Mouse (Mus musculus) lung, embryonic 15.5 days (tissue): ENCODE measurements around the gene Ing1. TPM values are rescaled to one million over a fixed set of nuclear protein-coding genes. Genes with fewer than 3 reads are reported as not detected.
"Not testable (repeated sequence)": the region's sequence is repeated elsewhere in the genome, so short reads cannot be mapped to it uniquely, and the experiment has no call there.

Source experiments
- ATAC-seq: fragments of 200-750 bp; cut with Nextera tagmentation; 2 replicates; pipeline ENCODE4 v1.8.0; 2017; ENCODE audit warnings: moderate number of reproducible peaks, borderline replicate concordance; ENCODE audit not compliant: low FRiP score, low TSS enrichment; ENCODE audit errors: extremely low read depth
- H3K27ac ChIP-seq: fragments of 300-500 bp; sonication (generic); 2 replicates; pipeline ENCODE4 v1.5.1; 2015; ENCODE audit warnings: moderate library complexity, mild to moderate bottlenecking, inconsistent platforms
- H3K27me3 ChIP-seq: fragments of 300-500 bp; sonication (generic); 2 replicates; pipeline ENCODE4 v1.6.1; 2015; ENCODE audit warnings: inconsistent platforms
- H3K36me3 ChIP-seq: fragments of 300-500 bp; sonication (generic); 2 replicates; pipeline ENCODE4 v1.6.1; 2015; ENCODE audit warnings: inconsistent platforms
- H3K4me1 ChIP-seq: fragments of 300-500 bp; sonication (generic); 2 replicates; pipeline ENCODE4 v1.6.1; 2015; ENCODE audit warnings: inconsistent platforms
- H3K4me2 ChIP-seq: fragments of 300-500 bp; sonication (generic); 2 replicates; pipeline ENCODE4 v1.6.1; 2015; ENCODE audit warnings: inconsistent platforms, mild to moderate bottlenecking, moderate library complexity
- H3K4me3 ChIP-seq: fragments of 300-500 bp; sonication (generic); 2 replicates; pipeline ENCODE4 v1.5.1; 2015; ENCODE audit warnings: mild to moderate bottlenecking, inconsistent platforms
- H3K9ac ChIP-seq: fragments of 300-500 bp; sonication (generic); 2 replicates; pipeline ENCODE4 v1.6.1; 2015; ENCODE audit warnings: inconsistent platforms
- H3K9me3 ChIP-seq: fragments of 300-500 bp; sonication (generic); 2 replicates; pipeline ENCODE4 v1.6.1; 2016; ENCODE audit warnings: inconsistent platforms
- WGBS: fragments of 180-500 bp; shearing (Covaris S2); methylation state at CpG from one replicate; pipeline ENCODE4 v1.1.7; 2015; 5-methylcytosine and 5-hydroxymethylcytosine counted together
- polyA plus RNA-seq: library from polyadenylated mRNA; unstranded; fragments of >200 nt; fragmentation: Nextera tagmentation; extraction: Ambion mirVana; gene quantifications from 2 replicates; pipeline ENCODE4 v1.2.1, GENCODE M21; 2015

Ing1 gene
- polyA plus RNA-seq, 1 experiment from 2014 or later = 47.4 TPM

- Histone ChIP-seq H3K9me3 (no peaks in the 10 kb centered on the region), H3K4me2 (no peak overlapping the region), H3K27ac (no peak overlapping the region), H3K36me3 (peaks cover 6% of the 10 kb centered on the region; the same call in 1 of the 2 replicates), H3K4me3 (no peak overlapping the region), H3K27me3 (no peaks in the 10 kb centered on the region), H3K9ac (no peak overlapping the region), H3K4me1 (peaks cover 23% of the 10 kb centered on the region)
- 75% methylated on average over 10 of the region's 10 CpGs for WGBS
- ATAC-seq = no peak
These were observed 3.0 kb upstream of the Ing1 start for GRCm38 (mm10) chr8:11552390-11552789.

- under 1% methylated on average over 92 of the region's 103 CpGs for whole genome bisulfite sequencing
- H3K27me3 ChIP-seq = no peaks in the 10 kb centered on the region
- peak overlapping the region; percentile 97 for H3K9ac ChIP-seq
- peak overlapping the region; percentile 99 for H3K27ac ChIP-seq
- peaks cover 30% of the 10 kb centered on the region for H3K4me1 ChIP-seq
- H3K4me2 ChIP-seq = peak overlapping the region; percentile 81
- peak; percentile 88 for ATAC-seq
- no peaks in the 10 kb centered on the region for H3K36me3 ChIP-seq
- H3K4me3 ChIP-seq = peak overlapping the region; percentile 94
- H3K9me3 ChIP-seq = no peaks in the 10 kb centered on the region
These were observed 585 bp downstream of the Ing1 start for GRCm38 (mm10) chr8:11555720-11556591.

- peak overlapping the region; percentile 81 for H3K4me2 ChIP-seq
- H3K4me1 ChIP-seq = peaks cover 26% of the 10 kb centered on the region
- peak overlapping the region; percentile 97 for H3K9ac ChIP-seq
- WGBS = under 1% methylated on average over 72 of the region's 85 CpGs
- peaks cover 8% of the 10 kb centered on the region for H3K36me3 ChIP-seq
- no peaks in the 10 kb centered on the region for H3K27me3 ChIP-seq
- H3K9me3 ChIP-seq = no peaks in the 10 kb centered on the region
- H3K4me3 ChIP-seq = peak overlapping the region; percentile 94
- H3K27ac ChIP-seq = peak overlapping the region; percentile 99
- no peak for ATAC-seq
These were observed 1.5 kb downstream of the Ing1 start for GRCm38 (mm10) chr8:11556691-11557423.

DNA sequence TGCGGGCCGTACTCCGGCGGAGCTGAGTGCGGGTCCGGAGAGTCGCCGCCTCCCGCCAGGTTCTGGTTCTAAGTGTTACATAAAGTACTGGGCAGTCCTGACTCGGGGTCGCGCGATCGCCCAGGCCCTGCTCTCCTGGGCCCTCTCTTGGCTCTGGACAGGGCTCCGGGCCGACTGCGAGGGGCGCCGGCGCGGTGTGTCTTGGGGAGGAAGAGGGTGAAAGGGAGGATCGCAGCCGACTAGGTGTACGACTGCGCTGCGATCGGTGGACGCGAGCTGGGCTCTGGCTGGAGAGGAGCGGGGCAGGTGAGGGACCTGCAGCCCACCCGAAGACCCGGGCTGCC is 2.0 kb downstream of the Ing1 start:
- Histone ChIP-seq H3K36me3 (peaks cover 12% of the 10 kb centered on the region), H3K27me3 (no peaks in the 10 kb centered on the region)

DNA sequence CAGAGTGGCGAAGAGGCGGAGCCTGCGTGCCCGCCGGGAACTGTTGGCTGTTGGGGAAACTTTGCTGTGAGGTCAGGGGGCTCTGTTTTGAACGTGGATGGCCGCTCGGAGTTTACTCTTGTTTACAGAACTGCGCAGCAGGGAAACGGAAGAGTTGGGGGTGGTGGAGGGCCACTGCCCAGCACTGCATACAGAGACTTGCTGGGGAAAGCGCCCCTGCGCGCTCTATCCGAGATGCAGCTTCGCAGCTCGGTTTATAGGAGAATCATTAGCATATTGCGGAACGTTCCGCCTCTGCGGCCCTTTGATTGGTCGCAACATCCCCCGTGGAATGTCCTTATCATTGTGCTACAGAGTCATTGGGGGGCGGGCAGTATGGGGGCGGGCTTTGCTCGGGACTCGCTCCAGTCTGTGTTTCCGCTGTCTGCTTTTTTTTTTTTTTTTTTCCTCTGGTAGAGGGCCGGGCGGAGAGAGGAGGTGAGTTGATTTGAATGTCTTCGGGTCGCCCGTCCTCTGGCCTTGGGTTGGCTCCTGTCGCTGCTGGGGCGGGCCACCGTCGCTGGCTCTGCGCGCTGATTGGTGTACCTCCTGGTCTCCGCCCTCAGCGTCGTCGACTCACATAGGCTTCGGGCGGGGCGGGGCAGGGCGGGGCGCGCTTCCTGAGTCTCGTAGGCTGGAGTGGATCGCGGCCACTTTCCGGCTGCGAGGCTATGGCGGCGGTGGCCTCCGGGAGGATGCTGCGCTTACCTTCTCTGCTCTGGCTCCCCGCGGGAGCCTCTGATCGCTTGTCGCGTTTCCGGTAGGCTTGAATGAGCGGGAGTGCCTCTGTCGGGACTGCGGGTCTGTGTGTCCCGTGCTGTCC is 2.6 kb downstream of the Ing1 start:
- under 1% methylated on average over 67 of the region's 67 CpGs for WGBS
- H3K36me3 ChIP-seq = peaks cover 12% of the 10 kb centered on the region
- H3K9me3 ChIP-seq = no peaks in the 10 kb centered on the region
- peak overlapping the region; percentile 94 for H3K4me3 ChIP-seq
- peaks cover 26% of the 10 kb centered on the region for H3K4me1 ChIP-seq
- peak overlapping the region; percentile 99 for H3K27ac ChIP-seq
- ATAC-seq = peak; percentile 82
- H3K4me2 ChIP-seq = peak overlapping the region; percentile 81
- no peaks in the 10 kb centered on the region for H3K27me3 ChIP-seq
- peak overlapping the region; percentile 97 for H3K9ac ChIP-seq

More for the DNA sequence above, 2.0 kb downstream of the Ing1 start:
- H3K9ac ChIP-seq = peak overlapping the region; percentile 97
- peaks cover 26% of the 10 kb centered on the region for H3K4me1 ChIP-seq
- H3K27ac ChIP-seq = peak overlapping the region; percentile 99
- H3K4me3 ChIP-seq = peak overlapping the region; percentile 94
- H3K9me3 ChIP-seq = no peaks in the 10 kb centered on the region
- ATAC-seq = no peak
- H3K4me2 ChIP-seq = peak overlapping the region; percentile 81
- 0% methylated on average over 32 of the region's 32 CpGs for WGBS

DNA sequence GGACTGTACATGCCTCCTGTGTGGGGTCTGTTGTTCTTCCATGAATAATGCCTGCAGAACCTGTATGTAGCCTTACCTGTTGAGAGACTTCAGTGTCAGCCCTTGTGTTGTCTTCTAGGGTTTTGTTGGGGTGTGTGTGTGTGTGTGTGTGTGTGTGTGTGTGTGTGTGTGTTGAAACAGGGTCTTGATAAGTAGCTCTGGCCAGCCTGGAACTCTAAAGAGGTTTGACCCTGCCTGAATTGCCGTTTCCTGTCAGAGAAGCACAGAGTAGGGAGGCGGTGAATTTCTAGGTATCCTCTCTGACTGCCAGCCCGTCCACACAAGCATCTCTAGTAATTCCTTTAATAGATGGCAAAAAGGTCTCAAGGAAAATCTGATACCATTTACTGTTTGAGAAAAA is 4.1 kb downstream of the Ing1 start:
- 68% methylated on average over 3 of the region's 3 CpGs for WGBS
- H3K4me3 ChIP-seq = peak overlapping the region; percentile 94; the same call in 1 of the 2 replicates

GRCm38 (mm10) chr8:11560220-11560619 is 4.8 kb downstream of the Ing1 start:
- Histone ChIP-seq H3K4me3 (no peak overlapping the region), H3K4me1 (peaks cover 17% of the 10 kb centered on the region), H3K27me3 (no peaks in the 10 kb centered on the region), H3K36me3 (peaks cover 30% of the 10 kb centered on the region), H3K9me3 (no peaks in the 10 kb centered on the region), H3K9ac (no peak overlapping the region), H3K4me2 (no peak overlapping the region), H3K27ac (no peak overlapping the region)
- no peak for ATAC-seq
- WGBS = 77% methylated on average over 9 of the region's 9 CpGs

More for the DNA sequence above, 4.1 kb downstream of the Ing1 start:
- H3K27me3 ChIP-seq = no peaks in the 10 kb centered on the region
- H3K36me3 ChIP-seq = peaks cover 25% of the 10 kb centered on the region
- no peak overlapping the region for H3K9ac ChIP-seq
- peak overlapping the region; percentile 69 for H3K4me2 ChIP-seq
- H3K27ac ChIP-seq = no peak overlapping the region
- peaks cover 19% of the 10 kb centered on the region for H3K4me1 ChIP-seq
- no peaks in the 10 kb centered on the region for H3K9me3 ChIP-seq
- ATAC-seq = no peak

DNA sequence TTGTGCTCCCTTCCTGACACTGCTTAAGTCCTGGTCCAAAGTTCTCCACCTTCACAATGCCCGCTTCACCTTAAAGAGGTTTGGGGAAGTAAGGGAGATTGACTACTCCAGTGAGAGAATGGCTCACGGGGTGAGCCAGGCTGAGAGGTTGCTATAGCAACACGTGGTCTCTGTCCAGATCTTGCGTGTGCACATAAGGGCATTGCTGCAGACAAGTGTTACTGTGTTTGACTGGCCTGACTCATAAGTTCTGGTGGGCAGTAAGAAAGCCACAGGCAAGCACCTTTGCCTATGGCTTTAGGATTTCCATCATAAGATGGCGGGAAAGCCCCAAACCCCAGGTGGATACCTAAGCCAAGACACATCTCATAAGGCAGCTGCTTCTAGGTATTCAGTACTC is 8.9 kb downstream of the Ing1 start:
- no peak overlapping the region for H3K4me2 ChIP-seq
- no peak overlapping the region for H3K9ac ChIP-seq
- WGBS = 79% methylated on average over 5 of the region's 5 CpGs
- no peak overlapping the region for H3K27ac ChIP-seq
- H3K9me3 ChIP-seq = no peaks in the 10 kb centered on the region
- no peak for ATAC-seq
- peaks cover 47% of the 10 kb centered on the region for H3K36me3 ChIP-seq
- no peak overlapping the region for H3K4me3 ChIP-seq
- no peaks in the 10 kb centered on the region for H3K27me3 ChIP-seq
- peaks cover 11% of the 10 kb centered on the region for H3K4me1 ChIP-seq

DNA sequence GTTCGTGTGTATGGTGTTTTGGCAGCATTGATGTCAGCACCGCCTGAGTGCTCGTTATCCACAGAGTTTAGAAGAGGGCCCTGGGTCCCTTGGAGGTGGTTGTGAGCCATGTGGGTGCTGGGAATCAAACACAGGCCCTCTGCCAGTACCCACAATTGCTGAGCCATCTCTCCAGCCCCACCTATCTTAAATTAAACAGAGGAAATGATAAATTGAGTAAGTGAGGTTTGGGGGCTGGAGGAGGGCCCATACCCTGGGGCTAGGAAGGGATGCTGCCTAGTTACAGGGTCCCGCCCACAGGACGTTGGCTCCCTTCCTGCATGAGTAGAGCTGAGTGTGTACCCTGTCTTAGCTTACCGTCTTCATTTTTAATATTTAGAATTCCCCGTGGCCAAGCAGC is 9.3 kb downstream of the Ing1 start:
- Histone ChIP-seq H3K4me1 (0 out of 2 replicates have a peak, but pooled peaks cover 7% of the 10 kb centered on the region), H3K9me3 (no peaks in the 10 kb centered on the region), H3K27ac (no peak overlapping the region), H3K27me3 (no peaks in the 10 kb centered on the region), H3K4me2 (no peak overlapping the region), H3K9ac (no peak overlapping the region), H3K36me3 (peaks cover 47% of the 10 kb centered on the region), H3K4me3 (no peak overlapping the region)
- ATAC-seq = no peak
- 80% methylated on average over 7 of the region's 7 CpGs for WGBS

DNA sequence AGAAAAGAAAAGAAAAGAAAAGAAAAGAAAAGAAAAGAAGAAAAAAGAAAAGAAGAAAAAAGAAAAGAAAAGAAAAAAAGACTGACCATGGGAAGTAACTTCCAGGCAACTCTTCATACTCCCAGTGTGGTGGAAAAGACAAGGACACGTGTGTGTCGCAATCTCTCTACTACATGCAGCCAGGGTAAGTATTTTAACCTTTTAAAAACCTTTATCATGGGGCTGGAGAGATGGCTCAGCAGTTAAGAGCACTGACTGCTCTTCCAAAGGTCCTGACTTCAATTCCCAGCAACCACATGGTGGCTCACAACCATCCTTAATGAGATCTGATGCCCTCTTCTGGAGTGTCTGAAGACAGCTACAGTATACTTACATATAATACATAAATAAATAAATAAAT is 12.8 kb downstream of the Ing1 start:
- ATAC-seq, H3K9me3 ChIP-seq, H3K4me3 ChIP-seq, H3K4me1 ChIP-seq, H3K27ac ChIP-seq, H3K27me3 ChIP-seq, H3K9ac ChIP-seq, H3K4me2 ChIP-seq: not testable (repeated sequence)
- H3K36me3 ChIP-seq = peaks cover 34% of the 10 kb centered on the region
- WGBS = 85% methylated on average over 2 of the region's 2 CpGs

DNA sequence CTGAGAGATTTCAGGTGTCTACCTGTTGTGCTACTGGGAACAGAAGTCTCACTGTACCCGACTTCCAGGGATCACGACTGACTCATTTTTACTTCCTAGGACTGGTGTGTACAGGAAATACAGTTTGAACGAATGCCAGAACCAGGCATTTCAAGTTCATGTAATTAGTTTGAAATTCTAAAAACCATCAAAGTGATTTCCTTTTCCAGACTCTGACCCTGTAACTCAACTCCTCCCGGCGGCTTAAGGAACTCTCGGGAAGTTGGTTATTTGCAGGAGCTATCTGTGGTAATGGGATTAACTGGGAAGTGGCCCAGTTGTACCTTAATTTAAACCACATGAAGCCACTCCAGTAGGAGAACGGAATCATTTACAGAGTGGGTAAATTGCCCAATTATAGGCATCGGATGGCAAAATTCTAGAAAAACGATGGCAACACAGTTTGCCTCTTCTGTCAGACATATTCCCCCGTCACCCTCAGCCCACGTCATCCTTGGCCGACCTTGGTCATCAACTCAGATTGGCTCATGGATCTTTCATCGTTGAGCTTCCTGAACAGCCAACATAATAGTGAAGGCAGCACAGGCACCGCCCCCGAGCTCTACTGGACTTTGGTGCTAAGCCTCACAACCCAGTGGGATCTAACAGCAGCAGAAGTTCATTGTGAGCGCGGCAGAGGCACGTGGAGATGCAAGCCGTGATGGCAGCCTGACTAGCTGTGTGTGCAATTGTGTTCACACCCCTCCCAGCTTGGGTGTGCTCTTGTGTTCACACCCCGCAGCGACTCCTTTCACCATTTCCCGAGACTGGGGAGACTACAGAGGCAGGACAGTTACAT is 14.1 kb downstream of the Ing1 start:
- Histone ChIP-seq H3K4me3 (no peak overlapping the region), H3K27ac (no peak overlapping the region), H3K9me3 (no peaks in the 10 kb centered on the region), H3K27me3 (no peaks in the 10 kb centered on the region), H3K36me3 (peaks cover 22% of the 10 kb centered on the region), H3K4me1 (no peaks in the 10 kb centered on the region), H3K4me2 (no peak overlapping the region), H3K9ac (no peak overlapping the region)
- ATAC-seq = no peak
- WGBS = 81% methylated on average over 22 of the region's 22 CpGs
